Mouse (Mus musculus): Measurements from ENCODE around the gene Fbxo4. TPM values are rescaled to one million over a fixed set of nuclear protein-coding genes. Genes with fewer than 3 reads are reported as not detected.

Fbxo4 gene
- polyA plus RNA-seq, 1 experiment: 5.9 TPM

GRCm38 (mm10) chr15:3996267-3997010 is 17.1 kb upstream of the Fbxo4 start:
- H3K36me3 ChIP-seq (ENCODE audit: control insufficient read depth, insufficient read depth, low read length): peaks cover 7% of the 10 kb centered on the region
- H3K27me3 ChIP-seq (ENCODE audit: control insufficient read depth, insufficient read depth, low read length): no peaks in the 10 kb centered on the region
- no peak for TF ChIP-seq CTCF (IDR thresholded peaks at IDR 0.05; ENCODE audit: extremely low read depth, insufficient read depth, insufficient read length, insufficient replicate concordance)
- TF ChIP-seq POLR2A (IDR thresholded peaks at IDR 0.05; ENCODE audit: low read depth, low read length): no peak
- 23% methylated on average over 14 of the region's 14 CpGs for WGBS
- H3K27ac ChIP-seq (ENCODE audit: insufficient read depth, low read length): peak overlapping the region; percentile 82
- H3K4me3 ChIP-seq (ENCODE audit: extremely low read depth, insufficient read depth, insufficient read length): peak overlapping the region; percentile 96
- H3K4me1 ChIP-seq (ENCODE audit: control insufficient read depth, insufficient read depth, insufficient read length): no peaks in the 10 kb centered on the region
- DNase-seq (ENCODE audit: low read depth in 1 of 2, low spot score in 2 of 2): no peak

DNA sequence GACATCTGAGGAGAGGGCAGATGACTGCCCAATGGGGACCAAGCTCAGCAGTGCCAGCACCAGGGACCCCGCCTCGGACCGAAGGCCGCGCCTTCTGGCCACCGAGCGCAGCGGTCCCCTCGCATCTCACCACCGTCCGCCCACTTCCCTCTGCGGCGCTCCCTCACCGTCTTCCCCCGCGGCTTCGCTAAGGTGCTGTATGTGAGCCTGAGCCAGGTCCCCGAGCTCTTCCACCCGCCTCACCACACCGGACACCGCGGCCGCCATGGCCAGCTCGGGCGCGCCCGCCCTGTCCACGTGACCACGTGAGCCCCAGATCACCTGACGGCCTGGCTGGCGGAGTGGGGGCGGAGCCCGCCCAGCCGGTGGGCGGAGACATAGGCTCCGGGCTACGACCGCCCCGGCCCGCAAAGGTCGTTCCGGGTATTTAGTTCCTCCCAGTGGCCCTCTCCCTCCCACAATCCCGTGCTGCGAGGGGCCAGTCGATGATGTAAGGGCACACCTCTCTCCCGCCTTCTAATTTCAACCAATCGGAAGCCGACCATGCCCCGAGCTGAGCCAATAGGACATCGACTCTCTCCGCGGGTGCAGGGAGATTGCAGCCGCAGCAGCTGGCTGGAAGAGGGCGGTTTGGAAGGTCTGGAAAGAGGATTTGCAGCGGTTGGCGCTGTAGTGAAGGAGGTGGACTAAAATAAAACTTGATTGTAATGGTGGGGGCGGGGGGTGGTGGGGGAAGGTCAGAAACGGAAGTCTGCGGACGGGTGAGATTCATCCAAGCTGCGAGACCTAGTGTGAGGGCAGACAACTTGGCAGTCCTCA is 16.3 kb upstream of the Fbxo4 start, which contains the start of gene AW549877:
Gene AW549877 (minus strand): TSS at position 297 of the 819 bp plus-strand sequence.
- peak within 1 kb of the TSS; percentile 98 for H3K27ac ChIP-seq (ENCODE audit: insufficient read depth, low read length)
- TF ChIP-seq POLR2A (IDR thresholded peaks at IDR 0.05; ENCODE audit: low read depth, low read length): peak; percentile 97
- TF ChIP-seq CTCF (IDR thresholded peaks at IDR 0.05; ENCODE audit: extremely low read depth, insufficient read depth, insufficient read length, insufficient replicate concordance): no peak
- no peaks in the 10 kb centered on the region for H3K27me3 ChIP-seq (ENCODE audit: control insufficient read depth, insufficient read depth, low read length)
- H3K36me3 ChIP-seq (ENCODE audit: control insufficient read depth, insufficient read depth, low read length): peaks cover 7% of the 10 kb centered on the region
- H3K4me1 ChIP-seq (ENCODE audit: control insufficient read depth, insufficient read depth, insufficient read length): no peaks in the 10 kb centered on the region
- peak within 1 kb of the TSS; percentile 96 for H3K4me3 ChIP-seq (ENCODE audit: extremely low read depth, insufficient read depth, insufficient read length)
- peak; percentile 98 for DNase-seq (ENCODE audit: low read depth in 1 of 2, low spot score in 2 of 2)
- WGBS: 1% methylated on average over 61 of the region's 61 CpGs

- TF ChIP-seq POLR2A (IDR thresholded peaks at IDR 0.05; ENCODE audit: low read depth, low read length): no peak
- no peak for TF ChIP-seq CTCF (IDR thresholded peaks at IDR 0.05; ENCODE audit: extremely low read depth, insufficient read depth, insufficient read length, insufficient replicate concordance)
- H3K36me3 ChIP-seq (ENCODE audit: control insufficient read depth, insufficient read depth, low read length): peaks cover 12% of the 10 kb centered on the region
- no peak for DNase-seq (ENCODE audit: low read depth in 1 of 2, low spot score in 2 of 2)
- no peaks in the 10 kb centered on the region for H3K4me1 ChIP-seq (ENCODE audit: control insufficient read depth, insufficient read depth, insufficient read length)
- H3K27ac ChIP-seq (ENCODE audit: insufficient read depth, low read length): peak overlapping the region; percentile 98
- WGBS: 19% methylated on average over 14 of the region's 14 CpGs
- peak overlapping the region; percentile 96 for H3K4me3 ChIP-seq (ENCODE audit: extremely low read depth, insufficient read depth, insufficient read length)
- H3K27me3 ChIP-seq (ENCODE audit: control insufficient read depth, insufficient read depth, low read length): no peaks in the 10 kb centered on the region
Measured at GRCm38 (mm10) chr15:3994852-3995447, 15.6 kb upstream of the Fbxo4 start.

GRCm38 (mm10) chr15:3987981-3988380 is 8.6 kb upstream of the Fbxo4 start:
- Histone ChIP-seq H3K4me1 (ENCODE audit: control insufficient read depth, insufficient read depth, insufficient read length) (0 out of 2 replicates have a peak, but pooled peaks cover 2% of the 10 kb centered on the region), H3K27ac (ENCODE audit: insufficient read depth, low read length) (no peak overlapping the region), H3K36me3 (ENCODE audit: control insufficient read depth, insufficient read depth, low read length) (peaks cover 29% of the 10 kb centered on the region), H3K27me3 (ENCODE audit: control insufficient read depth, insufficient read depth, low read length) (no peaks in the 10 kb centered on the region), H3K4me3 (ENCODE audit: extremely low read depth, insufficient read depth, insufficient read length) (no peak overlapping the region)
- DNase-seq (ENCODE audit: low read depth in 1 of 2, low spot score in 2 of 2): peak; percentile 40 to 50
- 75% methylated on average over 2 of the region's 2 CpGs for WGBS
- TF ChIP-seq POLR2A (IDR thresholded peaks at IDR 0.05; ENCODE audit: low read depth, low read length) (no peak), CTCF (IDR thresholded peaks at IDR 0.05; ENCODE audit: extremely low read depth, insufficient read depth, insufficient read length, insufficient replicate concordance) (peak; percentile 6; the same call in 1 of the 2 replicates)

DNA sequence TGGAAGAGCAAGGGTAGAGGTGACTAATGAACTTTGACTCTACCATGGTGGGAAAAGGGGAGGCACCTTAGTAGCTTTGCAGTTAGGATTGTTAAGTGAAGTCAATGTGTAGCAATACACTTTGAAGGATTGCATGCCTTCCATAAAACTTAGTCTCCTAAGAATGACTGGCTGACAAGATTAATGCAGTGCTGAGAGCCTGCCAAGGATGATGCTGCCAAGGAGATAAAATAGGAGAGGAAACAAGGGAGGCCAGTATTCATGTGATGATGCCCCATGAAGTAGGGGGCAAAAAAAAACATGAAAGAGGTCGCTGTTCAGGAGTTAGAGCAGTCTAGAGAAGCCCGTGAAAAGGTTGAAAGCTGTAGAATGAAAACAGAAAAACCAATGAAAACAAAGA is 5.5 kb upstream of the Fbxo4 start:
- 90% methylated on average over 2 of the region's 2 CpGs for WGBS
- H3K4me3 ChIP-seq (ENCODE audit: extremely low read depth, insufficient read depth, insufficient read length): no peak overlapping the region
- H3K4me1 ChIP-seq (ENCODE audit: control insufficient read depth, insufficient read depth, insufficient read length): peaks cover 4% of the 10 kb centered on the region
- TF ChIP-seq POLR2A (IDR thresholded peaks at IDR 0.05; ENCODE audit: low read depth, low read length) (no peak), CTCF (IDR thresholded peaks at IDR 0.05; ENCODE audit: extremely low read depth, insufficient read depth, insufficient read length, insufficient replicate concordance) (no peak)
- H3K27ac ChIP-seq (ENCODE audit: insufficient read depth, low read length): no peak overlapping the region
- peaks cover 17% of the 10 kb centered on the region for H3K36me3 ChIP-seq (ENCODE audit: control insufficient read depth, insufficient read depth, low read length)
- no peak for DNase-seq (ENCODE audit: low read depth in 1 of 2, low spot score in 2 of 2)
- no peaks in the 10 kb centered on the region for H3K27me3 ChIP-seq (ENCODE audit: control insufficient read depth, insufficient read depth, low read length)

GRCm38 (mm10) chr15:3982732-3983131 is 3.4 kb upstream of the Fbxo4 start:
- DNase-seq (ENCODE audit: low read depth in 1 of 2, low spot score in 2 of 2): peak in 1 of 2 experiments; percentile 69
- TF ChIP-seq CTCF (IDR thresholded peaks at IDR 0.05; ENCODE audit: extremely low read depth, insufficient read depth, insufficient read length, insufficient replicate concordance) (no peak), POLR2A (IDR thresholded peaks at IDR 0.05; ENCODE audit: low read depth, low read length) (no peak)
- peaks cover 12% of the 10 kb centered on the region for H3K36me3 ChIP-seq (ENCODE audit: control insufficient read depth, insufficient read depth, low read length)
- no peaks in the 10 kb centered on the region for H3K27me3 ChIP-seq (ENCODE audit: control insufficient read depth, insufficient read depth, low read length)
- peaks cover 4% of the 10 kb centered on the region for H3K4me1 ChIP-seq (ENCODE audit: control insufficient read depth, insufficient read depth, insufficient read length)
- 37% methylated on average over 5 of the region's 5 CpGs for WGBS
- H3K4me3 ChIP-seq (ENCODE audit: extremely low read depth, insufficient read depth, insufficient read length): no peak overlapping the region
- peak overlapping the region; percentile 70; the same call in 1 of the 2 replicates for H3K27ac ChIP-seq (ENCODE audit: insufficient read depth, low read length)

Data from spleen, adult 2 months (tissue).